Mouse (Mus musculus) heart, postnatal 0 days (tissue): ENCODE measurements at regions not wholly inside any gene's neighbourhood (a gene's known extent, or its start where the extent isn't known, plus 50 kb on each side); places are given as distances from the start of the nearest gene placed in this dataset.

Source experiments
- ATAC-seq: fragments of 200-750 bp; cut with Nextera tagmentation; 2 replicates; pipeline ENCODE4 v1.8.0; 2017; ENCODE audit warnings: low read depth, moderate number of reproducible peaks, moderate library complexity; ENCODE audit not compliant: insufficient read depth
- DNase-seq: peaks from one replicate; pipeline ENCODE4 v3.0.0-alpha.2; 2016; ENCODE audit warnings: low spot score
- H3K27ac ChIP-seq: fragments of 300-500 bp; sonication (generic); 2 replicates; pipeline ENCODE4 v1.5.1; 2014; ENCODE audit warnings: low read depth, mild to moderate bottlenecking
- H3K27me3 ChIP-seq: fragments of 300-500 bp; sonication (generic); 2 replicates; pipeline ENCODE4 v1.6.1; 2014; ENCODE audit warnings: low read length, mixed read lengths; ENCODE audit not compliant: control insufficient read depth, insufficient read depth
- H3K36me3 ChIP-seq: fragments of 300-500 bp; sonication (generic); replicated peaks from 2 replicates; pipeline ENCODE4 v1.6.1; 2014; ENCODE audit warnings: low read length, mixed read lengths; ENCODE audit not compliant: control insufficient read depth, insufficient read depth
- H3K4me1 ChIP-seq: fragments of 300-500 bp; sonication (generic); 2 replicates; pipeline ENCODE4 v1.6.1; 2014; ENCODE audit warnings: antibody characterized with exemption; ENCODE audit not compliant: control insufficient read depth, insufficient read depth
- H3K4me2 ChIP-seq: fragments of 300-500 bp; sonication (generic); 2 replicates; pipeline ENCODE4 v1.6.1; 2014; ENCODE audit warnings: low read depth, mild to moderate bottlenecking, low read length, moderate library complexity
- H3K4me3 ChIP-seq: fragments of 300-500 bp; sonication (generic); 2 replicates; pipeline ENCODE4 v1.5.1; 2014; ENCODE audit warnings: low read depth, low read length
- H3K9ac ChIP-seq: fragments of 300-500 bp; sonication (generic); replicated peaks from 2 replicates; pipeline ENCODE4 v1.6.1; 2014; ENCODE audit warnings: low read depth, low read length, mixed read lengths
- H3K9me3 ChIP-seq: fragments of 300-500 bp; sonication (generic); replicated peaks from 2 replicates; pipeline ENCODE4 v1.6.1; 2016; ENCODE audit warnings: low read length; ENCODE audit not compliant: control insufficient read depth
- CTCF ChIP-seq: IDR thresholded peaks from 2 replicates; pipeline ENCODE4 v1.5.1; 2016; ENCODE audit warnings: antibody characterized with exemption, control low read depth, low read depth
- EP300 ChIP-seq: IDR thresholded peaks from 2 replicates; pipeline ENCODE4 v1.6.1; 2016; ENCODE audit warnings: antibody characterized with exemption, low read depth
- whole genome bisulfite sequencing: fragments of 180-500 bp; shearing (Covaris S2); extraction: QIAGEN DNeasy Blood & Tissue Kit; methylation state at CpG from one replicate; pipeline ENCODE4 v1.1.7; 2014; 5-methylcytosine and 5-hydroxymethylcytosine counted together

GRCm38 (mm10) chr2:138046918-138047317 lies 209.4 kb upstream of the Btbd3 start:
- Histone ChIP-seq H3K4me2 (no peak overlapping the region), H3K9ac (no peak overlapping the region), H3K4me3 (no peak overlapping the region), H3K36me3 (no peaks in the 10 kb centered on the region), H3K9me3 (no peaks in the 10 kb centered on the region), H3K27ac (no peak overlapping the region), H3K27me3 (no peaks in the 10 kb centered on the region), H3K4me1 (no peaks in the 10 kb centered on the region)
- 83% methylated on average over 3 of the region's 3 CpGs for WGBS
- TF ChIP-seq CTCF (no peak), EP300 (no peak)
- DNase-seq: no peak
- ATAC-seq: no peak

- Histone ChIP-seq H3K9ac (no peak overlapping the region), H3K9me3 (no peaks in the 10 kb centered on the region), H3K36me3 (no peaks in the 10 kb centered on the region), H3K4me3 (no peak overlapping the region), H3K27ac (no peak overlapping the region), H3K4me1 (no peaks in the 10 kb centered on the region), H3K4me2 (no peak overlapping the region), H3K27me3 (no peaks in the 10 kb centered on the region)
- TF ChIP-seq CTCF (no peak), EP300 (no peak)
- WGBS: 42% methylated on average over 5 of the region's 5 CpGs
- ATAC-seq: no peak
- DNase-seq: no peak
Measured at GRCm38 (mm10) chr2:138045933-138046642, 210.3 kb upstream of the Btbd3 start.

- H3K4me1 ChIP-seq: no peaks in the 10 kb centered on the region
- TF ChIP-seq CTCF (no peak), EP300 (no peak)
- no peak overlapping the region for H3K9ac ChIP-seq
- 74% methylated on average over 6 of the region's 6 CpGs for WGBS
- ATAC-seq (no peak), DNase-seq (no peak)
- H3K9me3 ChIP-seq: no peaks in the 10 kb centered on the region
- H3K27ac ChIP-seq: 0 out of 2 replicates have a peak overlapping the region, but pooled peaks have one; percentile 30
- no peaks in the 10 kb centered on the region for H3K27me3 ChIP-seq
- H3K4me2 ChIP-seq: no peak overlapping the region
- H3K4me3 ChIP-seq: no peak overlapping the region
- no peaks in the 10 kb centered on the region for H3K36me3 ChIP-seq
Measured at GRCm38 (mm10) chr2:138040706-138041105, 215.7 kb upstream of the Btbd3 start.

- Histone ChIP-seq H3K27ac (no peak overlapping the region), H3K9ac (no peak overlapping the region), H3K4me2 (no peak overlapping the region), H3K36me3 (no peaks in the 10 kb centered on the region), H3K4me1 (no peaks in the 10 kb centered on the region), H3K4me3 (no peak overlapping the region), H3K9me3 (no peaks in the 10 kb centered on the region), H3K27me3 (no peaks in the 10 kb centered on the region)
- ATAC-seq: peak; percentile 55
- TF ChIP-seq EP300 (no peak), CTCF (no peak)
- WGBS: 70% methylated on average over 5 of the region's 5 CpGs
- DNase-seq: peak; percentile 38
Measured at GRCm38 (mm10) chr2:138040302-138040701, 216.1 kb upstream of the Btbd3 start.

GRCm38 (mm10) chr2:138034123-138034736 lies 222.1 kb upstream of the Btbd3 start:
- no peaks in the 10 kb centered on the region for H3K27me3 ChIP-seq
- no peak for ATAC-seq
- H3K9me3 ChIP-seq: no peaks in the 10 kb centered on the region
- no peak overlapping the region for H3K4me3 ChIP-seq
- 86% methylated on average over 8 of the region's 8 CpGs for WGBS
- no peak for DNase-seq
- no peak for TF ChIP-seq CTCF
- no peak for TF ChIP-seq EP300
- H3K4me2 ChIP-seq: no peak overlapping the region
- no peaks in the 10 kb centered on the region for H3K4me1 ChIP-seq
- H3K27ac ChIP-seq: no peak overlapping the region
- H3K9ac ChIP-seq: no peak overlapping the region
- H3K36me3 ChIP-seq: no peaks in the 10 kb centered on the region
